Mouse (Mus musculus) thymus, adult 2 months (tissue): ENCODE results near the gene Tfcp2l1.

Source experiments
- CTCF ChIP-seq: fragments of 200-500 bp; IDR thresholded peaks from 2 replicates; pipeline ENCODE4 v1.5.1; 2012; ENCODE audit warnings: mild to moderate bottlenecking, control low read depth, low read length, moderate library complexity, borderline replicate concordance; ENCODE audit not compliant: control insufficient read depth, poor library complexity, insufficient read depth; ENCODE audit errors: extremely low read depth
- POLR2A ChIP-seq: fragments of 200-500 bp; IDR thresholded peaks from 2 replicates; pipeline ENCODE4 v1.6.1; 2012; ENCODE audit warnings: mild to moderate bottlenecking, low read length, control low read depth, moderate library complexity; ENCODE audit not compliant: control insufficient read depth, poor library complexity, insufficient read depth; ENCODE audit errors: extremely low read depth

DNA sequence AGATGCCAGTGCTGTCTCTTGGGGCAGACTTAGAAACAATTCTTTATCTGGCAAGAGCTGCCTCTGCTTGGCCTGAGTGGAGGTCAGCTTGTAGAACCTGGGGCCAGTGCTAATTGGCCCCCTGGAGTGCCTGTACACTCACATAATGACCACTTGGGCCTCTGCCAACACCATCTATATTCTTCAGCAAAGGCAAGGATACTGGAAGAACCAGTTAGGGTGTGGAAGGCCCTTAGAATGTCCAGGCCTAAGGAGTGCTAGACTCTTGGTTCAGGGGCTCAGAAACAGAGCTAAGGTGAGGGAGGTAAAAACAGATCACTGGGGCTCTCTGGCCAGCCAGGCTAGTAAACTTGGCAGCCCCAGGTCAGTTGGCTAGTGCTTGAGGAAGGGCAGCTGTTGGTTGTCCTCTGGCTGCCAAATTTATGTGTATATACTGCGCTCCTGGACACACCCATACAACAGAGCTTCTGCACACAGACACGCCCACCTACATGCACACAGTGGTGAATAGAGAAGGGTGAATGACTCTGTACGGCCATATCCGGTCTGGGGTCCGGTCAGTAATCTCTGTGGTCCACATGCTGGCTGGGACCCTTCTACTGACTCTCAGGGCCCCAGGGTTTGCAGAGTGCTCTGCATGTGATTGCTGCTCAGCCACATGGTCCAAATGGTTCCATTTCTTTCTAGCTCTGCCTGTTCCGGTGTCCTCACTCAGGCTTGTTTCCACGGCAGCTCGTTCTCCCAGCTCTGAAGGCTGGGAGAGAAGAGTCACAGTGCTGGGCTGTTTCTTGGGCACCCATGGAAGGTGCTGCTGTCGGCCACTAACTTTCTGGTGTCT is 22.4 kb downstream of the Tfcp2l1 start:
- no peak for TF ChIP-seq POLR2A
- TF ChIP-seq CTCF, result no peak
